Mouse (Mus musculus): ENCODE results near the gene Cacul1. TPM values are rescaled to one million over a fixed set of nuclear protein-coding genes. Genes with fewer than 3 reads are reported as not detected.
"Not testable (repeated sequence)": the region's sequence is repeated elsewhere in the genome, so short reads cannot be mapped to it uniquely, and the experiment has no call there.

Gene Cacul1
- 10 to 100 TPM; 34.7 to 36.1 TPM for total RNA-seq (2021)
- long read RNA-seq, experiment 1, full-length matches to known transcripts: 8 of 19 reads
- long read RNA-seq, experiment 1, partial matches to known transcripts: 1 of 19 reads
- long read RNA-seq, experiment 1, other reads (novel, unspliced or antisense): 10 of 19 reads
- long read RNA-seq, experiment 2, full-length matches to known transcripts: 11 of 25 reads
- long read RNA-seq, experiment 2, partial matches to known transcripts: 0 of 25 reads
- long read RNA-seq, experiment 2, other reads (novel, unspliced or antisense): 14 of 25 reads

- Histone ChIP-seq H3K27ac (peak within 1 kb of the TSS; percentile 94), H3K4me3 (peak within 1 kb of the TSS; percentile 100)
- TF ChIP-seq CTCF (IDR thresholded peaks at IDR 0.05): no peak
- peak; percentile 98 for DNase-seq
- intact Hi-C loops (cut with DNase I): loop anchor here (10.0 kb wide), 1 partner anchor 204 kb away; no protein-coding TSS in a partner anchor
Measured at GRCm38 (mm10) chr19:60580582-60581339, at the start of gene Cacul1. Gene Cacul1 (minus strand): TSS chr19:60581025.

- no peak for TF ChIP-seq CTCF (IDR thresholded peaks at IDR 0.05)
Measured at GRCm38 (mm10) chr19:60619420-60619819, 38.6 kb upstream of the Cacul1 start.

DNA sequence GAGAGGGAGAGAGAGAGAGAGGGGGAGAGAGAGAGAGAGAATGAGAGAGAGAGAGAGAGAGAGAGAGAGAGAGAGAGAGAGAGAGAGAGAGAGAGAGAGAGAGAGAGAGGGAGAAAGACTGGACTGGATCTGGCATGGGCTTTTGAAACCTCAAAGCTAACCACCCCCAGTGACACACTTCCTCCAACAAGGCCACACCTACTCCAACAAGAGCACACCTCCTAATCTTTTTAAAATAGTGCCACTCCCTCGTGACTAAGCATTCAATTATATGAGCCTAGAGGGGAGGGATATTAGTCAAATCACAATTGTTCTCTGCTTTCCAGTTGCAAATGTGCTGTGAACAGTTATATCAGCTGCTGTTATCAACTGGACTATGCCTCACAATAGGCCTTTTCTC, 36.2 kb upstream of the Cacul1 start:
- TF ChIP-seq CTCF (IDR thresholded peaks at IDR 0.05): no peak
- DNase-seq: no peak
- Histone ChIP-seq H3K27ac (no peak overlapping the region), H3K4me3 (no peak overlapping the region)
- intact Hi-C loops (cut with DNase I): no loop called here

More at GRCm38 (mm10) chr19:60619420-60619819, 38.6 kb upstream of the Cacul1 start:
- DNase-seq: no peak
- H3K27ac ChIP-seq: no peak overlapping the region
- H3K4me3 ChIP-seq: no peak overlapping the region
- intact Hi-C loops (cut with DNase I): no loop called here

- H3K27ac ChIP-seq: no peak overlapping the region
- no peak for TF ChIP-seq CTCF (IDR thresholded peaks at IDR 0.05)
- intact Hi-C loops (cut with DNase I): no loop called here
- no peak overlapping the region for H3K4me3 ChIP-seq
- DNase-seq: peak; percentile 17
Measured at GRCm38 (mm10) chr19:60615470-60616200, 34.8 kb upstream of the Cacul1 start.

GRCm38 (mm10) chr19:60611525-60612215, 30.8 kb upstream of the Cacul1 start:
- Histone ChIP-seq H3K4me3 (no peak overlapping the region), H3K27ac (no peak overlapping the region)
- intact Hi-C loops (cut with DNase I): no loop called here
- DNase-seq: no peak
- peak; percentile 54 for TF ChIP-seq CTCF (IDR thresholded peaks at IDR 0.05)

GRCm38 (mm10) chr19:60608766-60609165, 27.9 kb upstream of the Cacul1 start:
- TF ChIP-seq CTCF (IDR thresholded peaks at IDR 0.05): peak; percentile 70
- Histone ChIP-seq H3K27ac (no peak overlapping the region), H3K4me3 (no peak overlapping the region)
- DNase-seq: peak; percentile 19
- intact Hi-C loops (cut with DNase I): loop anchor here (10.0 kb wide), 1 partner anchor 144 kb away; the partner anchor contains the start of gene Prlhr

- Histone ChIP-seq H3K4me3 (no peak overlapping the region), H3K27ac (no peak overlapping the region)
- no peak for TF ChIP-seq CTCF (IDR thresholded peaks at IDR 0.05)
- intact Hi-C loops (cut with DNase I): loop anchor here (10.0 kb wide), 1 partner anchor 139 kb away; the partner anchor contains the start of gene Prlhr
- no peak for DNase-seq
Measured at GRCm38 (mm10) chr19:60603586-60603985, 22.8 kb upstream of the Cacul1 start.

- intact Hi-C loops (cut with DNase I): loop anchor here (10.0 kb wide), 1 partner anchor 137 kb away; the partner anchor contains the start of gene Prlhr
- H3K27ac ChIP-seq, DNase-seq, H3K4me3 ChIP-seq: not testable (repeated sequence)
Measured at GRCm38 (mm10) chr19:60602066-60602465, 21.2 kb upstream of the Cacul1 start.

- no peak for DNase-seq
- intact Hi-C loops (cut with DNase I): no loop called here
- Histone ChIP-seq H3K4me3 (no peak overlapping the region), H3K27ac (no peak overlapping the region)
- no peak for TF ChIP-seq CTCF (IDR thresholded peaks at IDR 0.05)
Measured at GRCm38 (mm10) chr19:60598025-60598697, 17.3 kb upstream of the Cacul1 start.

DNA sequence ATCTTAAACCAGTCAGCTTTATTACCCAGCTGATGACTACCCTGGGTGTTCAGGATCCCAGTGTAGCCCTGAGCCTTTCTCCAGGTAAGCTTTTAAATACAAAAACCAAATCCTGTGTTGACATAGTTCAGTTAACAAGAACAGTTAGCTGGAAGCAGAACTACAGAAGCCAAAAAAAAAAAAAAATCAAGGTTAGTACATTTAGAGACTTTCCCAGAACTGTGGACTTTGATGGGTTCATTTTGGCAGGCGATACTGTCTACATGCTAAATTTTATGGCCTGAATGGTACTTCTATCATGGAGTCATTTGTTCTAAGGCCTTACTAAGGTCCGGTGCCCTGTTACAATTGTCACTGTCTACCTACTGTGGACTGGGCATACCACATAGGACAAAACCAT, 8.8 kb upstream of the Cacul1 start:
- no peak for TF ChIP-seq CTCF (IDR thresholded peaks at IDR 0.05)
- no peak overlapping the region for H3K4me3 ChIP-seq
- no peak overlapping the region for H3K27ac ChIP-seq
- DNase-seq: no peak
- intact Hi-C loops (cut with DNase I): loop anchor here (10.0 kb wide), 1 partner anchor 195 kb away; no protein-coding TSS in a partner anchor

DNA sequence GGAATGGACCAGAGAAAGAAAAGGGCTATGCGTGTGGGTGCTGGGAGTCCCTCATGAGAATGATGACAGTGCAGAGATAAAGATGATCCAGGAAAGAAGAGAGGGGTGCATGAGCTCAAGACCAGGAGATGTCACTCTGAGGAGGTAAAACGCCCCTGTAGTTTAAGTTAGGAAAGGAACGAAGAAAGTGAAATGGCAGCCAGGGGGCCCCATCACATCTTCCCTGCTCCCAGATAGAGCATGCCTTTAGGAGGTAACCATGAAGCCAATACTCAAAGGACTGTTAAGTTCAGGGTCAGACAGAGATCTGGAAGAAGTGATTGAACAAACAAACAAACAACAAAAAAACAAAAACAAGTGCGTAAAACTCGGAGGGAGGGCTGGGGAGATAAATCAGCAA, 5.8 kb upstream of the Cacul1 start:
- no peak for TF ChIP-seq CTCF (IDR thresholded peaks at IDR 0.05)
- DNase-seq: no peak
- intact Hi-C loops (cut with DNase I): loop anchor here (10.0 kb wide), 1 partner anchor 198 kb away; no protein-coding TSS in a partner anchor
- no peak overlapping the region for H3K27ac ChIP-seq
- no peak overlapping the region for H3K4me3 ChIP-seq
